Mouse (Mus musculus): ENCODE results near the gene Foxc2. TPM values are rescaled to one million over a fixed set of nuclear protein-coding genes. Genes with fewer than 3 reads are reported as not detected.

Gene Foxc2
- total RNA-seq (2021): under 1 TPM; 0.33 to 0.45 TPM
- long read RNA-seq, experiment 1, partial matches to known transcripts: 0 of 1 reads
- long read RNA-seq, experiment 1, other reads (novel, unspliced or antisense): 0 of 1 reads
- long read RNA-seq, experiment 2: 0 reads

DNA sequence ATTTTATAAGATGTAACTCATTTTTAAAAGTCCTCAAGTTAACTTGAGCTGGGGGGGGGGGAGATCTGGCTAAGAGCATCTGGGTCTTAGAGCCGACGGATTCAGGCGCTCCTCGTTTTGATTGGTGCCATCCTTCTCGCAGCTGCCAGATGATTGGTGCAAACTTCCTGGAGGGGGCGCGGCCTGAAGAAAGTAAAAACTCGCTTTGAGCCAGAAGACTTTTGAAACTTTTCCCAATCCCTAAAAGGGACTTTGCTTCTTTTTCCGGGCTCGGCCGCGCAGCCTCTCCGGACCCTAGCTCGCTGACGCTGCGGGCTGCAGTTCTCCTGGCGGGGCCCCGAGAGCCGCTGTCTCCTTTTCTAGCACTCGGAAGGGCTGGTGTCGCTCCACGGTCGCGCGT is at the start of gene Foxc2:
Foxc2 (plus strand) TSS at position 224 of the 400 bp plus-strand sequence.
- intact Hi-C loops (cut with DNase I; ENCODE audit: low total_unique reads): loop anchor here (10.0 kb wide), 1 partner anchor 99 kb away; no protein-coding TSS in a partner anchor
- peak; percentile 84 for DNase-seq

DNA sequence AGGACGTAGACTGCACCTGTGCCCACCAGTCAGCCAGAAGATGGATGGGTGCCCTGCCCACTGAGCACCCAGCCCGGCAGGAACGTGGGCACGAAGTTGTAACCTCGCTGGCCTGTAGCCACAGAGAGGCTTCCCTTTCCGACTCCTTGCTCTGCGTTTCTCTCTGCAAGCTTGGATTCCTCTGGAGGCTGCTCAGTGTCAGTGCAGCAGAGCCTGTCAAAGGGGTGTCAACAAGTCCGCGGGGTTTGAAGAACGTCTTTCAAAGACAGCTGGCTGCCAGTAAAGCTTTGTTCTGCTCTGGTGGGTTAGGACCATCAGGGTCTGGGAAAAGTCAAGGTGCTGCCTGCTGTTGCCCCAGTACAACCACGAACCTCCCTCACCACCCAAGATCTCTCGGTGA is 44.5 kb upstream of the Foxc2 start:
- no peak for DNase-seq
- intact Hi-C loops (cut with DNase I; ENCODE audit: low total_unique reads): no loop called here

DNA sequence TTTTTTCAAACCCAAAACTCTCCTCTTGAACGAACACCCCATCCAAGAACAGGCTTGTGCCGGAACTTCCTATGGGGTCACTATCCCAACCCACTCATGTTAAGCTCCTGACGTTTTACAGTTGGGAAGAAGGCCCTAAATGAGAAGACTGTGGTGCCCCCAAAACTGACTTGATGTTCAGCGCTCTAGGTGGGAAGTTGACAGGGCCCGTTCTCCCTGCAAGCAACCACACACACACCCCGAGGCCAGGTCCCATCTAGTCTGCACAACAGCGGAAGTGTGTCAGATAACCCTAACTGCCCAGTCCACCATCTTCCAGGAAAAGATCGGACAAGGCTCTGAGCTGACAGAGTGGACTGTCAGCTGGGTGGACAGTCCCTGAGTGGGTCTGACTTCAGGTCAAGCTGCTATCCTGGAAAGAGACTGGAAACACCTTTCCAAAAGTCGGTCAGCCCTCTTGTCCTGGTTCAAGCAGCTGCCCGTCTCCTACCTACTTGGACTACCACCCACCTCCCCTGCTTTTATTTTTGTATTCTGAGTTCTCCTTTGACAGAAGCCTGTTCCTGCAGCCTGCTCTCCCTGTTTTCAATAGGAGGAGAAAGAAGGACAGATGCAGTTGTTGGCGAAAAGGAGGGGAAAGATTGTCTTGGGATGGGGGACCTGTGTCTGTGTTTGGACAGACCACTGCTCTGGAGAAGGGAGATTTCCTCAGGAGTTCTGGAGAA is 43.4 kb upstream of the Foxc2 start:
- intact Hi-C loops (cut with DNase I; ENCODE audit: low total_unique reads): no loop called here
- no peak for DNase-seq

DNA sequence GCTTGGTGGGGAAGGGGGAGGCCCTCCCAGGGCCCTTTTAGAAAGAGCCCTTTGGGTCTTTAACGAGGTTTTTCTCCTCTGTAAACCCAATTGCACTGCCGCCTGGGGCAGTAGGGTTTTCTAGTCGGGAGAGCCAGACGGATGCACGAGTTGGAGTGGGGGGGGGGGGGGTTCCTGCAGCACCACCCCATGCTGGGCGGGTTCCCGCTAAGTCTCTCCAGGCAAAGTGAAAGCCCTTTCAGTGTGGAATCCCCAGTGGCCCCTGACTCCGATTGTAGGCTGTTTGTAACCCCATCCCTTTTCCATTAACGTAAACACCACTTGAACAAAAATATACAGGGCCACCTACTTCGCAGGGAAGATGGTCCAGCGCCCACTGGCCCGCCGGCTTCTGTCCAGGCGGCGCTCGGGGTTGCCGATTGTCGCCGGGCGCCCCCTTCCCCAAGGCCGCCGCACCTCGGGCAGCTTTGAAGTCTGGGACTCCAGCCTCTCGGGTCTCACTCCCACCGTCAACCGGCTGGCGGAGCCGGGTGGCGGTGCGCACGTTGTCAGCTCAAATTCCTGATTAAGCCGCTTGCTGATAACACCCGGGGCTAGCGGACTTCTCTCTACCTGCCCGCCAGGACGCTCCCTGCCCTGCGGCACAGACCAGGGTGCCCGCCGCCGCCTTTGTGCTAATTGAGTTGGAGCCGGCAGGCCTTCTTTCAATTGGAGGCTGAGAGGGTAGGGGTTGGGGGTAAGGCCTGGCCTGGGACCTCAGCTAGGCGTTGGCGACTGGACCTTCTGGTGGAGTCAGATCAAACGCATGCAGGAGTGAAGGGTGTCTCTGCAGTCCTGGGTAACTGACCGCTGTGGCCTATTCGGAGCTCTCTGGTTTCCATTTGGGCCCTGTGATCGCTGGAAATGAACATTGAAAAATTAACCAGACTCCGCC is 42.5 kb upstream of the Foxc2 start:
- DNase-seq: no peak
- intact Hi-C loops (cut with DNase I; ENCODE audit: low total_unique reads): no loop called here

DNA sequence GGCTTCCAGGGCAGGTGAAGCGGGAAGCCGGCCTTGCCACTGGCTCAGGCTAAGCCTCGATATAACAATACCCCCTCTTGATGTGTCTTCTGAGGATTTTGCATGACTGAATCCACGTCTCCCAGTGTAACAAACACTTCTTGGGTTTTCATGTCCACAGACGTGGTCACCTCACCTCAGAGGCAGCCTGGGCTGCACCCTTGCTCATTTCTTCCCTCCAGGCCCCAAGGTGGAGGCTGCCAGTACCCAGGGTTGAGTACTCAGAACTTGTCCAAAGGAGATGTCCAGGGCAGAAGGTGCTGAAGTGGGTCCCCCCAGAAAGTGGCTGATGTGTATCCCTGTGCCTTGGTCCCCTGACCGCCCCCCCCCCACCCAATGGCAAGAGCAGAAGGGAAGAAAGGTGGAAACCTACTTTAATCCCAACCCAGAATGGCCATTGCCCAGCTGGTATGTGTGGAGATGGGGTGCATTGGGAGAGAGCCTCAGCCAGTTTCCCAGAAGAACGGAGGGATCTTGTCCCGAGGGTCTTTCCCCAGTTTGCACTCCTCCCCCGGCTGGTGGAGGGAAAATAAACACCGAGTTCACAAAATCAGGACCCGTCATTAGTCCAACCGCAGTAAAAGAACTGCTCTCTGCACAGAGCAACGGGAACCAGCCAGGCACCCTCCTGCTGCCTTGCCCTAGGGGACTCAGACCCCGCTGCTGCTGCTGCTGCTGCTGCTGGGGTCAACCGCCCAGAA is 41.7 kb upstream of the Foxc2 start:
- DNase-seq: no peak
- intact Hi-C loops (cut with DNase I; ENCODE audit: low total_unique reads): no loop called here

DNA sequence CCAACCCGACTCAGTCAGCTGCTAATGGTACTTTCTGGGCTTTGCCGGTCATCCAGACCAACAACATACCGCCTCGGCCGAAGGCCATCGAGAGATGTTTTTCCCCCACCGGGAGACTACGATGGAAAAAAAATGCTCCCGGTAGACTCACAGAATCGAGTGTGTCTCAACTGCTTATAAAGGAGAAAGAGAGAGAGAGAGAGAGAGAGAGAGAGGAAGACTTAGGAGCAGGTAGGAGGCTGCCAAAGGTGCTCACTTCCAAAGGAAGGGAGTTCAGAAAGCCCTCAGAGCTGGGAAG is 41.2 kb upstream of the Foxc2 start:
- intact Hi-C loops (cut with DNase I; ENCODE audit: low total_unique reads): no loop called here
- DNase-seq: no peak

DNA sequence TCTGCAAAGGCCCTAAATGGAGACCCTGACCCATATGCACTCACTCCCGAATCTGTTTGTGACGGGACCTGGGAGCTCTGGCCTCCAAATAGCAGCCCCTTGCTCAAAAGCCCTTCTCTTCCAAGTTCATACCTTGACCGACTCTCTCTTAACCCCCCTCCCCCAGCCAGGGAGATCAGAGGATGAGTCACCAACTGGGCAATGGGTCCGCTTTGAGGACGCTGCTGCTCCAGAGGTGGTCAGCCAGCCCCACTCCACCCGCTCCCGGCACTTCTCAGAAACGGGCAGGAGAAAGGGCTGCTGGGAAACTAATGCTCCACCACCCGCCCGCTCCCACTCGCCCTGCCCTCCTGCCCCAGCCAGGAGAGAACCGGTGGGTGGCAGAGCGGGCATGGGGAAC is 40.0 kb upstream of the Foxc2 start:
- intact Hi-C loops (cut with DNase I; ENCODE audit: low total_unique reads): no loop called here

DNA sequence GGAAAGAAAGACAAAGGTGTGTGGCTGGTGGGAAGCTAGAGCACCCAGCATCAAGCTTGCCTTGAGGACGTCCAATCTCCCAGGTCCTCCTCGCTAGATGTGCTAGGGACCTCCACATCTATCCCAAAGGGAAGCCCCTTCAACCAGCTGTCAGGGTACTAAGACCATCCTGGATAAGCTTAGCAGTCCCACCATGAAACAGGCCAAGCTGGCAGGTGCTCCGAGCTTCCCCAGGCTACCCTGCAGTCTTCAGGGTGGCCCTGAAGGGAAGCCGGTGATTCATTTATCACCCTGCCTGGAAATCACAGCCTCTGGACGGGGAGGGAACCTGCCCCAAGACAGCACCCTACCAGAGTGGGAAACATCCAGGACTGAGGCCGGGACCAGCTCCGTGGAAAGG is 39.4 kb upstream of the Foxc2 start:
- intact Hi-C loops (cut with DNase I; ENCODE audit: low total_unique reads): no loop called here
- no peak for DNase-seq

More for the DNA sequence above, 40.0 kb upstream of the Foxc2 start:
- no peak for DNase-seq

DNA sequence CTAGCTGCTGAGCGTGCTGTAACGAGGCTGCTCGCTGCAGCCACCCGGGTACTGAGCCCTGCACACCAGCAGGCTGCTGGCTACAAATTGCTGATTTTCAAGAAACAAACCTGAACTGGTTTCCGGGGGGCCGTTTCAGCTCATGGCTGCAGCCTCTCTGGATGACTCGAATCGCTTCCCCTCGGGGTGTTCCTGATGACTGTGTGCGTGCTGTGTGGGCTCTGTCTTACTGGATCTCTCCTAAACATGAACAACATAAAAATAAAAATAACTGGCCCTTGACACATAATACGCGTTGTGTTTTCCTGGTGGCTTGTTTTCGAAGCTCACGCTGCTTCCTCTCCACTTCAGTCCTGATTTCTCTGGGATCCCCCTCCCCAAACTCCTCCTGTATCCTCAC is 37.2 kb upstream of the Foxc2 start:
- no peak for DNase-seq

DNA sequence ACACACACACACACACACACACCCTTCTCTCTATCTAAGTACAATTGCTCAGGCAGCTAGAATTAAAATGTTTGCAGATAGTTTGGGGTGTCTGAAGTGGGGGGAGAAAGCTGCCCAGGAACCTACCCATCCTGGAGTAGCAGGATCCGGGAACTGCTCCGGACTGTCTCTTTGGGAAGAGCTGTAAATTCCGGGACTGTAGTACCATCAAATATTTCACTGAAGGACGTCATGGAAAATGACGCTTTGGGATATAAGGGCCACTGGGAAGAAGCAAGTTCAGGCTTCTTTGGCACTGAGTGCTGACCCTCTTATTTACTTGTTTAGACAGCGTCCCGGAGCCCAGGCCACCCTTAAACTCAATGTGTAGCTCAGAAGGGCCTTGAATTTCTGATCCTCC is 36.8 kb upstream of the Foxc2 start:
- intact Hi-C loops (cut with DNase I; ENCODE audit: low total_unique reads): no loop called here

More for the DNA sequence above, 37.2 kb upstream of the Foxc2 start:
- intact Hi-C loops (cut with DNase I; ENCODE audit: low total_unique reads): no loop called here

DNA sequence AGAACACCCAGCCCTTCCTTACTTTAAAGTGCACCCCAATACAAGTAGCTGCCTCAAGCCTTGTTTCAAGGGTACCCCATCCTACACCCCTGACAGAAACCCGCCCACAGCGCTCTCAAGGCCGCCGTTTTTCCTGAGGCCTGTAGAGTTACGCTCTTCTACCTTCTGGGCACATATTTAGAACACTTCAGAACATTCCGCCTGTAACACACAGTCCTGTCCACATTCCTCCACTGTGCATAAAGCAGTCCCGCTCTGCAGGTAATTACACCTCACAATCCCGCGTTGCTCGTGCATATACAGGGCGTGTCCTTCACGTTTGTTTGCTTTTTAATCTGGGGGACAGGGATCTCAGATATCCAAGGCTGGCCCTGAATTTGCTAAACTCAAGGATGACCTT is 36.0 kb upstream of the Foxc2 start:
- DNase-seq: no peak
- intact Hi-C loops (cut with DNase I; ENCODE audit: low total_unique reads): no loop called here

More for the DNA sequence above, 36.8 kb upstream of the Foxc2 start:
- DNase-seq: no peak

DNA sequence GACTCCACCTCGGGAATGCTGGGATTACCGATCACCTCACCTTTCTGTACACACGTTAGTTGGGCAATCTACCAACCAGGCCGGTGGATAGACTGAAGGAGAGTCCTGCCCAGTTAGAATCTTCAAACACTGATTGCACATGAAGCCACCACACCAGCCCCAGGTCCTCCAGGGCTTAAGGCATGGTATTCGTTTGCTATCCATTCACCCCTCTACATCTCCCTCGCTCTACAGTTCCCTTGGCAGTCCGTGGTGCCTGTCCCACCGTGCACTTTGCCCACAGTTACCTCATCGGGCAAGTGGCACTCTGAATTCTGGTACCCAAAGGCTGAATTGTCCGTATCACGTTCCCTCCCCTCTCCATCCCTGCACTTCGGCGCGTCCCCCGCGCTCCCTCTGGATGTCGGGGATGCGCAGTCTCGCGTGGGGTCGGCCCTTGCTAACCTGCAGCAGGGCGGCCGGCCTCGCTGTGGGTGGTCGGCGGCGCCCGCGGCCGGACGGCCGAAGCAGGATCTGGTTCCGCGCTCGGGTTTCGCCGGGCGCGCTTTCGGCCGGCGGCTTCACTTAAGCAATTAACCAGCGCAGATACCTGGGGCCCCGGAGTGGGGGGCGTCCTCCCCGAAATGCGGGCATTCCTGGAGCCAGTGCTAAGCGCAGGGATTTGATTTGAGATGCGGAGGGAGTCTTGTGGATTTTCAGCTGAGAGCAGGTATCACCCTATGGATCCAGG is 35.4 kb upstream of the Foxc2 start:
- DNase-seq: no peak

DNA sequence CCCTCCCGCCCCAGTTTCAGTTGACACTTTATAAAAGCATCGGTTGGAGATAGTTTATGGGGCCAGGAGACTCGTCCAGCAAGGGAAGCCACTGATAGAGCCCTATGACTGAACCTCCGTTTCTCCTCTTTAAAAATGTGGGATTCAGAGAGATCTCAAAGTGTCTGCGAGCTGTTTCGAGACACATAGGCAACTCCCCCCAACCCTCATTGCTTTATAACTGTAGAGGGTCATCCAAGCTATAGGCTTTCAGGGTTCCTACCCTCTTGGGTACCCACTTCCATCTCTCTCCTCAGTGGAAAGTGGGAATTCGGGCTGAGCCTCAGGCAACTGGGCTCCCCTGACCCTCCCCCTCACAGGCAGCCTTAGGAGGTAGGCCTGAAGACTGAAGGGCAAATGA is 34.6 kb upstream of the Foxc2 start:
- intact Hi-C loops (cut with DNase I; ENCODE audit: low total_unique reads): no loop called here
- DNase-seq: no peak

More for the DNA sequence above, 35.4 kb upstream of the Foxc2 start:
- intact Hi-C loops (cut with DNase I; ENCODE audit: low total_unique reads): no loop called here

DNA sequence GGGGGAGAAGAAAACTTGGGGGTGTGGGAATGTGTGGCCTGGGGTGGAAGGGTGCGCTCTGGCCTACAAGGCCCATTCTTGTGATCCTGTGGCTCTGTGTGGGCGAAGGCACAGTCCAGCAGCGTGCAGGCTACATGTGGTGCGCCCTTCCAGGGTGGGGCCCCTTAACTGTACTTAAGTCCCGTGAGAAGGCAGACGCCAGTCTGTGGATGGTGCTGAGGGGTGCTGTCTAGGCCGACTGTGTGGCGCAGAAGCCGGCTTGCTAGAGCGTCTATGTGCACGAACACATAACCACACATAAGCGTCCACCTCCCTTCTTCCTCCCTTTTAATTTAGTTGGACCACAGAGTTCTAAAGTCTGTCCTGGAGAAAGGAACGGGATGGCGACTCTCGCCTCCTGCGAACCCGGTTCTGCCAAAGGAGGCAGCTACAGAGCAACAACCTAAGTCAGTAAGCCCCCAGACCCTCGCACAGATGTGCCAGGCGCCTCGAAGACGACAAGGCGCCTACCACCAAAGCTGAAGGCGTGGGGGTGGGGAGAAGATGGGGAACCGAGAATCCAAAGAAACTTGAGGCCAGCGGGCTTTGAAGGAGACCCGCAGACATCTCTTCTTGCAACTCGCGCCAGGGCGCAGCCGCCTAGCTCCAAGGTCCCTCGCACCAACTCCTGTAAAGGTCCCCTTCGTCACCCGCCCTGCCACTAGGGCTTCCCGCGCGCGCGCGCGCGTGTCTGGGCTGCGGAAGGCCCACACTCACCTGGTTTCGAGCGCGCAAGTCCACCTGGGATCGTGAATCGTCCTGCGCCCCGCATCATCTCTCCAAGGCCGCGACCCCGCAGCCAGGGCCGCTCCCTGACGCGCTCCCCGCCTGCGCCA is 33.5 kb upstream of the Foxc2 start:
- DNase-seq: no peak
- intact Hi-C loops (cut with DNase I; ENCODE audit: low total_unique reads): no loop called here

DNA sequence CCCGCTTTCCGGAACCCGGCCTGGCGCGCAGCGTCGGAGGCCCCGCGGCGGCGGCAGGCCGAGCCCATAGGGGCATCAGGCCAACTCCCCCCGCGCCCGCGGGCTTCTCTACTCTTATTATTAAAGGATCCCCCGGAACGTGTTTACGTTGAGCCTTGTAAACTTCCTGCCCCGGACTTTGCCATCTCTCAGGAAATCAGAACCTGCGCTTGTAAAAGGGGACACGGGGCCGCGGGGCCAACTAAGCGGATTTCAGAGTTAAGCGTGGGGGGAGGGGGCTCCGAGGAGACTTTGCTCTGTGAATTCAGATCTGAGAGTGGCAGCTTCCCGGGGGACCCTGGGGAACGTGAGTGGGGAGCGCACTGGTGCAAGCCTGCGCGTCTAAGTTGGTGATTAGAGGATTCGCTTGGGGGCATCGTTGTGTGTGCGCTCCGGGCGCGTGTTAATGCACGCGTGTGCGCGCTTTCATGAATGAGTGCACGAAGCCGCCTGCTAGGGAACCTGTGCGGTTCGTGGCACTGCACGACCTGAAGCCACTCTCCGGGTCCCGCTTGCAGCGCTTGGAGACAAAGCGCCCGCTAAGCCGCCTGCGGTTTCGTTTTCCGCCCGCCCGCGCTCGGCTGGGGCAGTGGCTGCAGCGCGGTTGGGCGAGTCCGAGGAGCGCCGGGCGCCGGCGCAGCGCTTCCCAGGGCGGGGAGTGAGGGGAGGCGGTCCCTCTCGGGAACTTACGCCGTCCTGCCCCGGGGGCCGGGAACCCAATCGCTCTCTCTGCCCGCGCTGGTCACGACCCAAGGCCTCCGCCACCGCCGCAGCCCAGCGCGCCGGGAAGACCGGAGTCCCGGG is 32.7 kb upstream of the Foxc2 start:
- intact Hi-C loops (cut with DNase I; ENCODE audit: low total_unique reads): no loop called here
- DNase-seq: peak; percentile 76

DNA sequence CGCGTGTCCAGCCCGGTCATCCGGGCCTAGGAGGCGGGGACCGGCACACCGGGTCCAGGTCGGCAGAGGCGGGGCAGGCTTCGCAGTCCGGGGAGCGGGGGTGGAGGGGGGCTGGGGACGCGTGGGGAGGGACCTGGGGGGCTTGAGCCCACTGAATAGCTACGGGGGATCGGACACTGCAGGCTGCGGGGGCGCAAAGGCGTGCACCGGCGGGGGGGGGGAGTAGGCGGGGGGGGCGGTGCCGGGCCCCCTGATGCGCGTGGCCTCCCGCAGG is 32.1 kb upstream of the Foxc2 start:
- intact Hi-C loops (cut with DNase I; ENCODE audit: low total_unique reads): no loop called here
- DNase-seq: no peak

DNA sequence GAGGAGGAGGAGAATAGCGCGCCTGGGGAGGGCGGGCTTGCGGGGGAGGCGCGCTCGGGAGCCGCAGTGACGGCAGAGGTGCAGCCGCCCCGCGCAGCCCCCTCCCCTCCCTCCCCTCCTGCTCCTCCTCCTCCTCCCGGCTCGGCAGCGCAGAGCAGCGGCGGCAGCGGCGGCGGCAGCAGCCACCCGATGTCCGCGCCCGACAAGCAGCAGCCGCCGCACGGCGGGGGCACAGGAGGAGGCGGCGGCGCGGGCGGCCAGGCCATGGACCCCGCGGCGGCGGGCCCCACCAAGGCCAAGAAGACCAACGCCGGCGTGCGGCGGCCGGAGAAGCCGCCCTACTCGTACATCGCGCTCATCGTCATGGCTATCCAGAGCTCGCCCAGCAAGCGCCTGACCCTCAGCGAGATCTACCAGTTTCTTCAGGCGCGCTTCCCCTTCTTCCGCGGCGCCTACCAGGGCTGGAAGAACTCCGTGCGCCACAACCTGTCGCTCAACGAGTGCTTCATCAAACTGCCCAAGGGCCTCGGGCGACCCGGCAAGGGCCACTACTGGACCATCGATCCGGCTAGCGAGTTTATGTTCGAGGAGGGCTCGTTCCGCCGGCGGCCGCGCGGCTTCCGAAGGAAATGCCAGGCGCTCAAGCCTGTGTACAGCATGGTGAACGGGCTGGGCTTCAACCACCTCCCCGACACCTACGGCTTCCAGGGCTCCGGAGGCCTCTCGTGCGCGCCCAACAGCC is 31.6 kb upstream of the Foxc2 start, which contains the start of gene Foxf1:
Foxf1 (plus strand) TSS at position 177 of the 742 bp plus-strand sequence.
- DNase-seq: no peak
- intact Hi-C loops (cut with DNase I; ENCODE audit: low total_unique reads): no loop called here

Measured in gastrocnemius, postnatal 14 days (tissue).